Mouse (Mus musculus) CH12.LX (cell line): ENCODE measurements at regions not wholly inside any gene's neighbourhood (a gene's known extent, or its start where the extent isn't known, plus 50 kb on each side); places are given as distances from the start of the nearest gene placed in this dataset.

Experiments used
- BHLHE40 ChIP-seq: IDR thresholded peaks from 2 replicates; pipeline ENCODE4 v1.6.1; 2011; ENCODE audit warnings: mild to moderate bottlenecking, low read depth, low read length, improper control_type of control experiment
- CTCF ChIP-seq, 2 experiments: IDR thresholded peaks in 1 of 2; conservative IDR thresholded peaks in 1 of 2; 2 replicates each; pipeline ENCODE4 v1.5.1; 2011 to 2012; ENCODE audit warnings: low read depth in 2 of 2, low read length in 2 of 2, improper control_type of control experiment in 1 of 2, inconsistent platforms in 1 of 2, mild to moderate bottlenecking in 1 of 2, moderate library complexity in 1 of 2
- E2F4 ChIP-seq: IDR thresholded peaks from 2 replicates; pipeline ENCODE4 v1.6.1; 2011; ENCODE audit warnings: low read depth, low read length, improper control_type of control experiment; ENCODE audit not compliant: insufficient replicate concordance
- UBTF ChIP-seq: IDR thresholded peaks from 2 replicates; pipeline ENCODE4 v1.6.1; 2012; ENCODE audit warnings: low read depth, mild to moderate bottlenecking, inconsistent platforms, low read length, improper control_type of control experiment, moderate library complexity
- ZC3H11A ChIP-seq: IDR thresholded peaks from 2 replicates; pipeline ENCODE4 v1.6.1; 2012; ENCODE audit warnings: low read depth, mild to moderate bottlenecking, inconsistent platforms, low read length, improper control_type of control experiment

DNA sequence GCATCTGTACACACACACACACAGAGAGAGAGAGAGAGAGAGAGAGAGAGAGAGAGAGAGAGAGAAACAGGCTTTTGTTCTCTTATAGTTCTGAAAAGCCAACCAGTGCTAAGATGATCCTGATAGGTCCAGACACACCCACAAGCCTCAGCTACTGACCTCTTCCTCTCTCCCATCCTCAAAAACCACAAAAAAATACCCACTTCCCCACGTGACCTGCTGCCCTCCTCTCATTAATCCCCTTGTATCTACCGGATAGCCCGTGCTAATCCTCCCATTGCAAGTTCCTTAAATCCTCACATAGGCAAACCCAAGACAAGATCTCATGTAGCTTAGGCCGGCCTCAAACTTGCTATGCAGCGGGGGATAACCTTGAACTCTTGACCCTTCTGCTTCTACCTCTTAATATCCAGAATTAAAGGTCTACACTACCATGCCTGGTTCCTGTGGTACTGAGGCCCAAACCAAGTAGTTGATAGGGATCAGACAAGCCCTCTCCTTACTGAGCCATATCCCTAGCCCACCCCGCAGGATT is 123.3 kb downstream of the Inhbb start:
- TF ChIP-seq UBTF = no peak
- TF ChIP-seq BHLHE40 = no peak
- no peak for TF ChIP-seq ZC3H11A
- no peak for TF ChIP-seq E2F4
- TF ChIP-seq CTCF (conservative IDR thresholded peaks at IDR 0.05 in 1 of 2, IDR thresholded peaks at IDR 0.05 in 1 of 2; ENCODE audit: low read depth in 2 of 2, low read length in 2 of 2) = no peak
